Mouse (Mus musculus) C2C12 (cell line): ENCODE data around the gene Arid1a.

ENCODE experiments used
- CEBPB ChIP-seq: IDR thresholded peaks from one replicate; pipeline ENCODE4 v1.6.1; 2011; ENCODE audit warnings: low read depth, mild to moderate bottlenecking, control low read depth, moderate library complexity
- CTCF ChIP-seq: IDR thresholded peaks from one replicate; pipeline ENCODE4 v1.5.1; 2011; ENCODE audit not compliant: control insufficient read depth, insufficient read depth, insufficient read length
- MAX ChIP-seq: IDR thresholded peaks from one replicate; pipeline ENCODE4 v1.6.1; 2011; ENCODE audit warnings: mild to moderate bottlenecking, control low read depth
- MYOD1 ChIP-seq: IDR thresholded peaks from one replicate; pipeline ENCODE4 v1.6.1; 2011; ENCODE audit warnings: low read depth; ENCODE audit not compliant: control insufficient read depth, insufficient read length
- MYOG ChIP-seq: IDR thresholded peaks from one replicate; pipeline ENCODE4 v1.6.1; 2011; ENCODE audit not compliant: control insufficient read depth, insufficient read length; ENCODE audit errors: extremely low read depth
- USF1 ChIP-seq: IDR thresholded peaks from one replicate; pipeline ENCODE4 v1.6.1; 2011; ENCODE audit warnings: low read depth, mild to moderate bottlenecking, control low read depth, moderate library complexity

GRCm38 (mm10) chr4:133680206-133680786 lies 76.3 kb downstream of the Arid1a start:
- no peak for TF ChIP-seq CTCF
- no peak for TF ChIP-seq MAX
- no peak for TF ChIP-seq USF1
- no peak for TF ChIP-seq MYOD1
- TF ChIP-seq MYOG: no peak
- TF ChIP-seq CEBPB: no peak
